Mouse (Mus musculus) MEL (cell line): ENCODE data around the gene Crat.

Source experiments
- CTCF ChIP-seq, 3 experiments: IDR thresholded peaks in 2 of 3; conservative IDR thresholded peaks in 1 of 3; 2 replicates each; pipeline ENCODE4 v1.5.1; 2011 to 2012; ENCODE audit warnings: low read length in 3 of 3, low read depth in 2 of 3, mild to moderate bottlenecking in 2 of 3, improper control_type of control experiment in 1 of 3, inconsistent platforms in 1 of 3, mixed read lengths in 1 of 3, moderate library complexity in 1 of 3; ENCODE audit not compliant: control insufficient read depth in 1 of 3, insufficient read depth in 1 of 3, poor library complexity in 1 of 3, severe bottlenecking in 1 of 3
- EP300 ChIP-seq, 2 experiments: IDR thresholded peaks; 2 replicates each; pipeline ENCODE4 v1.6.1; 2011; ENCODE audit warnings: improper control_type of control experiment in 2 of 2, low read length in 2 of 2, low read depth in 1 of 2, mild to moderate bottlenecking in 1 of 2
- GATA1 ChIP-seq: IDR thresholded peaks from 2 replicates; pipeline ENCODE4 v1.6.1; 2011; ENCODE audit warnings: low read depth, low read length, improper control_type of control experiment
- HCFC1 ChIP-seq: IDR thresholded peaks from 2 replicates; pipeline ENCODE4 v1.6.1; 2012; ENCODE audit warnings: low read depth, mild to moderate bottlenecking, inconsistent platforms, low read length, improper control_type of control experiment, moderate library complexity
- JUND ChIP-seq: IDR thresholded peaks from 2 replicates; pipeline ENCODE4 v1.6.1; 2011; ENCODE audit warnings: low read depth, mild to moderate bottlenecking, improper control_type of control experiment, low read length
- MAFK ChIP-seq: IDR thresholded peaks from 2 replicates; pipeline ENCODE4 v1.6.1; 2011; ENCODE audit warnings: low read depth, mild to moderate bottlenecking, low read length, improper control_type of control experiment, borderline replicate concordance
- MAX ChIP-seq: IDR thresholded peaks from 2 replicates; pipeline ENCODE4 v1.6.1; 2011; ENCODE audit warnings: low read length, improper control_type of control experiment
- NRF1 ChIP-seq: IDR thresholded peaks from 2 replicates; pipeline ENCODE4 v1.6.1; 2014; ENCODE audit warnings: low read depth, mild to moderate bottlenecking, inconsistent platforms, low read length, improper control_type of control experiment, moderate library complexity; ENCODE audit not compliant: poor library complexity, insufficient read depth, severe bottlenecking
- POLR2AphosphoS2 ChIP-seq: IDR thresholded peaks from 2 replicates; pipeline ENCODE4 v1.6.1; 2011; ENCODE audit warnings: low read length, improper control_type of control experiment
- POLR2AphosphoS5 ChIP-seq: IDR thresholded peaks from 2 replicates; pipeline ENCODE4 v1.6.1; 2012; ENCODE audit warnings: low read depth, borderline replicate concordance, mild to moderate bottlenecking, inconsistent platforms, low read length, moderate library complexity, mixed read lengths
- TCF12 ChIP-seq: IDR thresholded peaks from 2 replicates; pipeline ENCODE4 v1.6.1; 2014; ENCODE audit warnings: low read depth, mild to moderate bottlenecking, inconsistent platforms, low read length, improper control_type of control experiment, moderate library complexity
- USF2 ChIP-seq, 2 experiments: IDR thresholded peaks; 2 replicates each; pipeline ENCODE4 v1.6.1; 2011 to 2012; ENCODE audit warnings: improper control_type of control experiment in 2 of 2, low read length in 2 of 2, borderline replicate concordance in 1 of 2, inconsistent platforms in 1 of 2, low read depth in 1 of 2, mild to moderate bottlenecking in 1 of 2; ENCODE audit not compliant: insufficient read depth in 1 of 2
- ZKSCAN1 ChIP-seq: IDR thresholded peaks from 2 replicates; pipeline ENCODE4 v1.6.1; 2012; ENCODE audit warnings: low read depth, mild to moderate bottlenecking, inconsistent platforms, low read length, improper control_type of control experiment, moderate library complexity
- ZNF384 ChIP-seq: IDR thresholded peaks from 2 replicates; pipeline ENCODE4 v1.6.1; 2012; ENCODE audit warnings: low read depth, mild to moderate bottlenecking, inconsistent platforms, low read length, improper control_type of control experiment

DNA sequence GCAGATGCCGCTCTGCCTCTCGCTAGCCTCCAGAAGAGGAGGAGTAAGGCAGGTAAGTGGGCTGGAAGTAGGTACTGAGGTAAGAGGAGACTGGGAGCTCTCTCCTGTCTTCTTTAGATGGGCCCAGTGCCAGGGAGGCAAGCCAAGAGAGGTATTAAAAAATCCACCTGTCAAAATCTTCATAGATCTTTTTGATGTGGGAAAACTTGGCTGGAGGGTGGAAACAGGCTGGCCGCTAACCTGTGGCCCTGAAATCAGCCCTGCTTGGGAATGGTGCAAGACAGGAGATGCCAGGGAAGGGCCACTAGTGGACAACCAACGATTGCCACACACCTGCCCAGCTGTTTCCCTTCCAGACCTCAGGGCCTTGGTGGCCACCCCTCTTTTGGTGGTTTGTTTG, 1.5 kb downstream of the Crat start:
- TF ChIP-seq POLR2AphosphoS2 = no peak
- TF ChIP-seq POLR2AphosphoS5 = no peak
- TF ChIP-seq MAX = no peak
- no peak for TF ChIP-seq EP300 (IDR thresholded peaks at IDR 0.05; ENCODE audit: low read depth in 1 of 2, low read length in 2 of 2)
- TF ChIP-seq HCFC1 = no peak
- no peak for TF ChIP-seq USF2 (IDR thresholded peaks at IDR 0.05; ENCODE audit: borderline replicate concordance in 1 of 2, insufficient read depth in 1 of 2, low read depth in 1 of 2, low read length in 2 of 2)
- no peak for TF ChIP-seq CTCF (IDR thresholded peaks at IDR 0.05 in 2 of 3, conservative IDR thresholded peaks at IDR 0.05 in 1 of 3; ENCODE audit: control insufficient read depth in 1 of 3, insufficient read depth in 1 of 3, low read depth in 2 of 3, low read length in 3 of 3, poor library complexity in 1 of 3, severe bottlenecking in 1 of 3)
- no peak for TF ChIP-seq ZKSCAN1
- no peak for TF ChIP-seq GATA1
- TF ChIP-seq MAFK = no peak
- TF ChIP-seq NRF1 = no peak
- no peak for TF ChIP-seq JUND
- TF ChIP-seq TCF12 = no peak
- no peak for TF ChIP-seq ZNF384
